Mouse (Mus musculus) neural tube, embryonic 11.5 days (tissue): Measurements from ENCODE around the gene Armh2. TPM values are rescaled to one million over a fixed set of nuclear protein-coding genes. Genes with fewer than 3 reads are reported as not detected.

Experiments used
- ATAC-seq: fragments of 200-750 bp; cut with Nextera tagmentation; 2 replicates; pipeline ENCODE4 v1.8.0; 2017; ENCODE audit warnings: moderate number of reproducible peaks, mild to moderate bottlenecking, moderate TSS enrichment, moderate library complexity; ENCODE audit not compliant: insufficient read depth, low FRiP score, low TSS enrichment
- DNase-seq: peaks from one replicate; pipeline ENCODE4 v3.0.0-alpha.2; 2015; ENCODE audit warnings: low spot score
- H3K27ac ChIP-seq: fragments of 300-500 bp; sonication (generic); 2 replicates; pipeline ENCODE4 v1.5.1; 2014; ENCODE audit warnings: low read depth, mild to moderate bottlenecking, low read length
- H3K27me3 ChIP-seq: fragments of 300-500 bp; sonication (generic); 2 replicates; pipeline ENCODE4 v1.6.1; 2014; ENCODE audit warnings: mild to moderate bottlenecking, low read length, mixed read lengths; ENCODE audit not compliant: control insufficient read depth, insufficient read depth
- H3K36me3 ChIP-seq: fragments of 300-500 bp; sonication (generic); 2 replicates; pipeline ENCODE4 v1.6.1; 2014; ENCODE audit warnings: mild to moderate bottlenecking, low read length, moderate library complexity, mixed read lengths; ENCODE audit not compliant: control insufficient read depth, insufficient read depth
- H3K4me1 ChIP-seq: fragments of 300-500 bp; sonication (generic); 2 replicates; pipeline ENCODE4 v1.6.1; 2014; ENCODE audit warnings: low read length, mixed read lengths; ENCODE audit not compliant: control insufficient read depth, insufficient read depth
- H3K4me2 ChIP-seq: fragments of 300-500 bp; sonication (generic); 2 replicates; pipeline ENCODE4 v1.6.1; 2014; ENCODE audit warnings: low read depth, mild to moderate bottlenecking, moderate library complexity
- H3K4me3 ChIP-seq: fragments of 300-500 bp; sonication (generic); 2 replicates; pipeline ENCODE4 v1.5.1; 2014; ENCODE audit warnings: low read depth, low read length
- H3K9ac ChIP-seq: fragments of 300-500 bp; sonication (generic); 2 replicates; pipeline ENCODE4 v1.6.1; 2014; ENCODE audit warnings: mild to moderate bottlenecking, low read length
- H3K9me3 ChIP-seq: fragments of 300-500 bp; sonication (generic); 2 replicates; pipeline ENCODE4 v1.6.1; 2016; ENCODE audit warnings: low read length; ENCODE audit not compliant: control insufficient read depth
- WGBS: fragments of 180-500 bp; shearing (Covaris S2); extraction: QIAGEN DNeasy Blood & Tissue Kit; methylation state at CpG from one replicate; pipeline ENCODE4 v1.1.7; 2014; 5-methylcytosine and 5-hydroxymethylcytosine counted together
- polyA plus RNA-seq: library from polyadenylated mRNA; unstranded; fragments of >200 nt; fragmentation: Nextera tagmentation; extraction: Ambion mirVana; gene quantifications from 2 replicates; pipeline ENCODE4 v1.2.1, GENCODE M21; 2014

Gene Armh2
- polyA plus RNA-seq, 1 experiment from 2014 or later: not detected

GRCm38 (mm10) chr13:24786014-24786490 is 45.0 kb downstream of the Armh2 start:
- Histone ChIP-seq H3K4me2 (no peak overlapping the region), H3K36me3 (no peaks in the 10 kb centered on the region), H3K9ac (no peak overlapping the region), H3K4me3 (no peak overlapping the region), H3K9me3 (no peaks in the 10 kb centered on the region), H3K27ac (no peak overlapping the region), H3K4me1 (no peaks in the 10 kb centered on the region), H3K27me3 (no peaks in the 10 kb centered on the region)
- DNase-seq (no peak), ATAC-seq (no peak)
- WGBS: 61% methylated on average over 11 of the region's 11 CpGs

GRCm38 (mm10) chr13:24787477-24787876 is 46.4 kb downstream of the Armh2 start:
- no peak overlapping the region for H3K27ac ChIP-seq
- no peaks in the 10 kb centered on the region for H3K27me3 ChIP-seq
- 90% methylated on average over 5 of the region's 5 CpGs for WGBS
- no peak for DNase-seq
- H3K36me3 ChIP-seq: no peaks in the 10 kb centered on the region
- no peak for ATAC-seq
- H3K9me3 ChIP-seq: no peaks in the 10 kb centered on the region
- H3K4me1 ChIP-seq: no peaks in the 10 kb centered on the region
- H3K9ac ChIP-seq: no peak overlapping the region
- no peak overlapping the region for H3K4me3 ChIP-seq
- no peak overlapping the region for H3K4me2 ChIP-seq

GRCm38 (mm10) chr13:24791349-24791748 is 50.3 kb downstream of the Armh2 start:
- Histone ChIP-seq H3K9me3 (no peaks in the 10 kb centered on the region), H3K9ac (no peak overlapping the region), H3K4me3 (no peak overlapping the region), H3K36me3 (no peaks in the 10 kb centered on the region), H3K27me3 (no peaks in the 10 kb centered on the region), H3K4me2 (no peak overlapping the region), H3K27ac (no peak overlapping the region), H3K4me1 (no peaks in the 10 kb centered on the region)
- no peak for DNase-seq
- 69% methylated on average over 2 of the region's 2 CpGs for WGBS
- no peak for ATAC-seq

GRCm38 (mm10) chr13:24792411-24793045 is 51.5 kb downstream of the Armh2 start:
- H3K9me3 ChIP-seq: no peaks in the 10 kb centered on the region
- DNase-seq (no peak), ATAC-seq (no peak)
- H3K4me2 ChIP-seq: no peak overlapping the region
- H3K27ac ChIP-seq: no peak overlapping the region
- H3K4me1 ChIP-seq: no peaks in the 10 kb centered on the region
- no peak overlapping the region for H3K4me3 ChIP-seq
- 91% methylated on average over 9 of the region's 9 CpGs for WGBS
- no peaks in the 10 kb centered on the region for H3K36me3 ChIP-seq
- no peak overlapping the region for H3K9ac ChIP-seq
- no peaks in the 10 kb centered on the region for H3K27me3 ChIP-seq

Other genes starting within 250 kb of the Armh2 start
- gene Ripor2, start 159.0 kb upstream of the Armh2 start, polyA plus RNA-seq: 6.2 and 7.2 TPM in 2 replicates
- 110 and 124 TPM in 2 replicates for gene Gmnn, start 20.7 kb downstream of the Armh2 start, polyA plus RNA-seq
- 18.8 and 22.0 TPM in 2 replicates for gene BC005537, start 60.4 kb downstream of the Armh2 start, polyA plus RNA-seq
- 48.5 and 55.1 TPM in 2 replicates for gene Acot13, start 90.3 kb downstream of the Armh2 start, polyA plus RNA-seq
- gene Tdp2, start 90.4 kb downstream of the Armh2 start, polyA plus RNA-seq: 62.8 and 66.7 TPM in 2 replicates
- 0.53 and 1.2 TPM in 2 replicates for gene D130043K22Rik, start 103.9 kb downstream of the Armh2 start, polyA plus RNA-seq
- 7.1 and 7.9 TPM in 2 replicates for gene Aldh5a1, start 196.4 kb downstream of the Armh2 start, polyA plus RNA-seq
- 0.43 and 0.76 TPM in 2 replicates for gene Gpld1, start 201.9 kb downstream of the Armh2 start, polyA plus RNA-seq